Mouse (Mus musculus) megakaryocyte-erythroid progenitor cell, adult 5 weeks (primary cell): ENCODE measurements around the gene Prss22. TPM values are rescaled to one million over a fixed set of nuclear protein-coding genes. Genes with fewer than 3 reads are reported as not detected.

Experiments used
- polyA plus RNA-seq: library from polyadenylated mRNA; stranded (reverse); fragments of >175 nt; gene quantifications from 2 replicates; pipeline ENCODE4 v1.2.3, GENCODE M21; 2012

Prss22 gene
- polyA plus RNA-seq = 0.04 TPM in 1 of 2 replicates, not detected in the other

DNA sequence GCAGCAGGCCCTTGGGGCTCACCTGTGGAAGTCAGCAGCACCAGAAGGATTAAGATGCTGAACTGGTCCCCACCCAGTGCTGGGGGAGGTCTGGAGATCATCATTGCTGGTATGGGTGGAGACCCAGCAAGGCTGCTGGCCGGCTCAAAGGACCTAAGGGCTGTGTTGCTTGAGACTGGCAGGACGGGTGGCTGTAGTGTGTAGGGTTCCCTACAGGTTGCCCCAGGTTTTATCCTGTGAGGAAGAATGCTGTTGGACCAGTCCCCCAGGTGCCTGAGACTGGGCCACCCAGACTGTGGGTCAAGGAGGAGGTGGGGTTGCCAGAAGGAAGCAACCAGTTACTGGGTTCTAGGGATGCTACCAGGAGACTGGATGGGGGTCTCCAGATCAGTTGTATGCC lies at the start of gene Prss22:
Gene Prss22, minus strand, starts transcription at position 200 of the 400 bp plus-strand sequence.

DNA sequence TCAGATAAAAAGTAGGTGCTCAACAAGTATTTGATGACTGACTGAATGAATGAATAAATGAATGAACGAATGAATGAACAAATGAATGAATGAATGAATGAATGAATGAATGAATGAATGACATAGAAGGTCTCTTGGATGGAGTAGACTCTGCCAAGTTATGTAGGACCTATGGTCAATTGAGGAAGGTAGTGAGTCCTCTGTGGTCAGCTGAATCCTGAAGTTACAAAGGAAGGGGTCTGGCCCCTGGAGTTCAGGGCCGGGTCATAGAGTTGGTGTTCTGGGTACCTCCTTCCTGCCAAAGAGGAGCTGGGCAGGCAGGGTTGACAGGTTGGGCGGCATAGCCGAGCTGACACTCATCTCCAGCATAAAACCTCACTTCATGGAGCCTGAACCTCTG lies 39.9 kb upstream of the Prss22 start, which contains the start of gene Prss27:
Gene Prss27, plus strand, starts transcription at position 301 of the 400 bp plus-strand sequence.

DNA sequence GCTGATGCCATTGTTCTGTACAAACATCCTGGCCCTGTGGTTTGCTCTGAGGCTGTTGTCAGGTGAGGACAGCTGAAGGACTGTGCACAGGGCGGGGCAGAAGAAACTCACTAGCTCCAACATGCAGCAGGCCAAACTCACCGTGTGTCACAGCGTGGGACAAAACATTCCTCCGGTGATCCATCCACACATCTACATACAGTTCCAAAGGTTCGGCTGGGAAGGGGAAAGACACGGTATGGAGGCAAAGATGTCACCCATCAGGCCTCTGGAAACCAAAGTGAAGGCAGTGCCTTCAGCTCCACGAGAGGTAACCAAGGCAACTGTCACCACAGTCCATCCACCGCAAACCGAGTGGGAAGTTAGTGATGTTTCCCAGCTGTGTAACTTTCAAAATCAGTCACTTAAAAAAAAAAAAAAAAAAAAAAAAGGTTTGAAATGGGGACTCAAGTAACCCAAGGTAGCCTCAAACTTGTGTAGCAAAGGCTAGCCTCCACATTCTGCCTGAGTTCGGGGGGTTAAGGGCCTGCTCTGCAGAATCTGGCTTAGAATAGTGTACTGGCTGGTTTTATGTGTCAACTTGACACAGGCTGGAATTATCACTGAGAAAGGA lies 17.5 kb downstream of the Prss22 start, which contains the start of gene Prss30:
Gene Prss30, minus strand, starts transcription at position 270 of the 613 bp plus-strand sequence.

DNA sequence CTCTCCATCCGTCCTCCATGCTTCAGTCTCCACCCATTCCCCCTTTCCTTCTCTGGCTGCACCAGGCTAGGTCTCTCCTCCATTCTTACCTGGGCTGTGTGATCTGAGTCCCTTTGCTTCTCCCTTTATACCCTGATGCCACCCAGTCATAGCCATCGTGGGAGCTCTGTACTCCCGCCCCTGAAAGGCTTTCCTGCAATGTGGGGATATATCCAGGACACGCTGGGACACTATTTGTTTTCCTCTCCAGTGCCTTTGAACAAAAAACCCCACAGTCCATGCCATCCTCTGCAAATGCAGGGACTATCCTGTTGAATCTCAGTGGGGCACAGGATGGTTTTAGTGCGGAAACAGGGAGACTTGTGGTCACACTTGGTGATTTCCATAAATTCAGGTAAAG lies 42.7 kb downstream of the Prss22 start, which contains the start of gene Sbpl:
Gene Sbpl, minus strand, starts transcription at position 101 of the 400 bp plus-strand sequence.

Other genes starting within 250 kb of the Prss22 start
- 48.3 and 66.6 TPM in 2 replicates for gene Flywch1, start 226.5 kb downstream of the Prss22 start, polyA plus RNA-seq
- gene Flywch2, start 212.0 kb downstream of the Prss22 start, polyA plus RNA-seq = 13.9 and 18.9 TPM in 2 replicates
- gene Srrm2, start 207.6 kb downstream of the Prss22 start, polyA plus RNA-seq = 226 and 408 TPM in 2 replicates
- 607 and 611 TPM in 2 replicates for gene Elob, start 169.0 kb downstream of the Prss22 start, polyA plus RNA-seq
- not detected in 2 replicates for gene Prss33, start 162.0 kb downstream of the Prss22 start, polyA plus RNA-seq
- gene Prss32, start 154.2 kb downstream of the Prss22 start, polyA plus RNA-seq = not detected in 2 replicates
- gene Prss41, start 153.9 kb downstream of the Prss22 start, polyA plus RNA-seq = not detected in 2 replicates
- not detected in 2 replicates for gene Prss21, start 130.0 kb downstream of the Prss22 start, polyA plus RNA-seq
- gene Dcpp1, start 117.2 kb downstream of the Prss22 start, polyA plus RNA-seq = not detected in 2 replicates
- gene Dcpp2, start 117.2 kb downstream of the Prss22 start, polyA plus RNA-seq = not detected in 2 replicates
- gene Dcpp3, start 80.6 kb downstream of the Prss22 start, polyA plus RNA-seq = not detected in 2 replicates
- gene Sbp, start 56.4 kb downstream of the Prss22 start, polyA plus RNA-seq = not detected in 2 replicates
- gene Sbpl, start 42.8 kb downstream of the Prss22 start, polyA plus RNA-seq = not detected in 2 replicates
- 0.25 and 0.40 TPM in 2 replicates for gene Prss30, start 17.5 kb downstream of the Prss22 start, polyA plus RNA-seq
- not detected in 2 replicates for gene Prss27, start 40.0 kb upstream of the Prss22 start, polyA plus RNA-seq
- gene Kctd5, start 75.4 kb upstream of the Prss22 start, polyA plus RNA-seq = 11.5 and 14.5 TPM in 2 replicates
- gene Pdpk1, start 152.8 kb upstream of the Prss22 start, polyA plus RNA-seq = 31.7 and 42.0 TPM in 2 replicates
- gene Amdhd2, start 165.7 kb upstream of the Prss22 start, polyA plus RNA-seq = 177 and 199 TPM in 2 replicates
- gene Atp6v0c, start 171.6 kb upstream of the Prss22 start, polyA plus RNA-seq = 505 and 717 TPM in 2 replicates
- gene Tbc1d24, start 207.5 kb upstream of the Prss22 start, polyA plus RNA-seq = 1.9 and 4.0 TPM in 2 replicates
- 0.39 and 0.79 TPM in 2 replicates for gene Ntn3, start 211.4 kb upstream of the Prss22 start, polyA plus RNA-seq
- 19.0 and 19.6 TPM in 2 replicates for gene Tedc2, start 222.8 kb upstream of the Prss22 start, polyA plus RNA-seq